Mouse (Mus musculus): ENCODE measurements around the gene Ugt1a1. TPM values are rescaled to one million over a fixed set of nuclear protein-coding genes. Genes with fewer than 3 reads are reported as not detected.

Gene Ugt1a1
- polyA plus RNA-seq, 1 experiment from 2014 or later = not detected

- WGBS (ENCODE audit: insufficient replicate concordance) = 92% methylated on average over 6 of the region's 6 CpGs
- H3K4me2 ChIP-seq = no peak overlapping the region
Measured at GRCm38 (mm10) chr1:88267489-88267888, 55.7 kb downstream of the Ugt1a1 start.

GRCm38 (mm10) chr1:88268070-88268469 lies 56.3 kb downstream of the Ugt1a1 start:
- peaks cover 8% of the 10 kb centered on the region for H3K4me1 ChIP-seq (ENCODE audit: control insufficient read depth, insufficient read depth, low read length)
- no peaks in the 10 kb centered on the region for H3K27me3 ChIP-seq (ENCODE audit: control insufficient read depth, insufficient read depth, low read length)
- H3K4me3 ChIP-seq (ENCODE audit: low read depth, low read length) = no peak overlapping the region
- no peak overlapping the region for H3K4me2 ChIP-seq
- peaks cover 86% of the 10 kb centered on the region for H3K36me3 ChIP-seq (ENCODE audit: control insufficient read depth, insufficient read depth, low read length)
- no peak overlapping the region for H3K27ac ChIP-seq (ENCODE audit: low read depth, low read length)
- no peak overlapping the region for H3K9ac ChIP-seq (ENCODE audit: low read depth, low read length)
- ATAC-seq (replicated peaks; ENCODE audit: insufficient number of reproducible peaks, low FRiP score, low TSS enrichment) = no peak
- 86% methylated on average over 6 of the region's 6 CpGs for WGBS (ENCODE audit: insufficient replicate concordance)
- H3K9me3 ChIP-seq (replicated peaks; ENCODE audit: control insufficient read depth, low read length) = peaks cover 5% of the 10 kb centered on the region; the same call in 1 of the 2 replicates

More at GRCm38 (mm10) chr1:88267489-88267888, 55.7 kb downstream of the Ugt1a1 start:
- Histone ChIP-seq H3K27me3 (ENCODE audit: control insufficient read depth, insufficient read depth, low read length) (no peaks in the 10 kb centered on the region), H3K4me3 (ENCODE audit: low read depth, low read length) (no peak overlapping the region), H3K4me1 (ENCODE audit: control insufficient read depth, insufficient read depth, low read length) (peaks cover 13% of the 10 kb centered on the region), H3K27ac (ENCODE audit: low read depth, low read length) (no peak overlapping the region), H3K9me3 (replicated peaks; ENCODE audit: control insufficient read depth, low read length) (peaks cover 8% of the 10 kb centered on the region; the same call in 1 of the 2 replicates), H3K36me3 (ENCODE audit: control insufficient read depth, insufficient read depth, low read length) (peaks cover 88% of the 10 kb centered on the region), H3K9ac (ENCODE audit: low read depth, low read length) (no peak overlapping the region)
- ATAC-seq (replicated peaks; ENCODE audit: insufficient number of reproducible peaks, low FRiP score, low TSS enrichment) = no peak

Other genes starting within 250 kb of the Ugt1a1 start
- gene Usp40, start 203.4 kb upstream of the Ugt1a1 start, polyA plus RNA-seq (2014; fragmentation: Nextera tagmentation; extraction: Ambion mirVana) = 28.5 and 28.8 TPM in 2 replicates
- gene Ugt1a10, start 156.6 kb upstream of the Ugt1a1 start, polyA plus RNA-seq (2014; fragmentation: Nextera tagmentation; extraction: Ambion mirVana) = not detected in 2 replicates
- gene Ugt1a9, start 141.2 kb upstream of the Ugt1a1 start, polyA plus RNA-seq (2014; fragmentation: Nextera tagmentation; extraction: Ambion mirVana) = not detected in 2 replicates
- gene Ugt1a8, start 124.1 kb upstream of the Ugt1a1 start, polyA plus RNA-seq (2014; fragmentation: Nextera tagmentation; extraction: Ambion mirVana) = not detected in 2 replicates
- 0.39 and 0.55 TPM in 2 replicates for gene Ugt1a7c, start 116.9 kb upstream of the Ugt1a1 start, polyA plus RNA-seq (2014; fragmentation: Nextera tagmentation; extraction: Ambion mirVana)
- not detected in 2 replicates for gene Ugt1a6b, start 108.7 kb upstream of the Ugt1a1 start, polyA plus RNA-seq (2014; fragmentation: Nextera tagmentation; extraction: Ambion mirVana)
- gene Ugt1a6a, start 77.2 kb upstream of the Ugt1a1 start, polyA plus RNA-seq (2014; fragmentation: Nextera tagmentation; extraction: Ambion mirVana) = not detected in 2 replicates
- gene Ugt1a5, start 45.9 kb upstream of the Ugt1a1 start, polyA plus RNA-seq (2014; fragmentation: Nextera tagmentation; extraction: Ambion mirVana) = not detected in 2 replicates
- gene Ugt1a2, start 11.4 kb upstream of the Ugt1a1 start, polyA plus RNA-seq (2014; fragmentation: Nextera tagmentation; extraction: Ambion mirVana) = not detected in 2 replicates
- gene Dnajb3, start 6.2 kb upstream of the Ugt1a1 start, polyA plus RNA-seq (2014; fragmentation: Nextera tagmentation; extraction: Ambion mirVana) = 9.6 and 10.4 TPM in 2 replicates
- 0.63 and 1.1 TPM in 2 replicates for gene Mroh2a, start 15.0 kb downstream of the Ugt1a1 start, polyA plus RNA-seq (2014; fragmentation: Nextera tagmentation; extraction: Ambion mirVana)
- gene Hjurp, start 65.7 kb downstream of the Ugt1a1 start, polyA plus RNA-seq (2014; fragmentation: Nextera tagmentation; extraction: Ambion mirVana) = 117 and 118 TPM in 2 replicates
- 0.10 TPM in 1 of 2 replicates, not detected in the other for gene Trpm8, start 65.7 kb downstream of the Ugt1a1 start, polyA plus RNA-seq (2014; fragmentation: Nextera tagmentation; extraction: Ambion mirVana)
- 0.66 and 1.6 TPM in 2 replicates for gene Spp2, start 195.0 kb downstream of the Ugt1a1 start, polyA plus RNA-seq (2014; fragmentation: Nextera tagmentation; extraction: Ambion mirVana)